Mouse (Mus musculus) thymus, adult 2 months (tissue): Measurements from ENCODE around the gene Arap1. TPM values are rescaled to one million over a fixed set of nuclear protein-coding genes. Genes with fewer than 3 reads are reported as not detected.

ENCODE experiments used
- DNase-seq: peaks from one replicate; pipeline ENCODE4 v3.0.0; 2021
- H3K27ac ChIP-seq: fragments of 200-500 bp; 2 replicates; pipeline ENCODE4 v1.5.1; 2012; ENCODE audit warnings: low read length, control low read depth; ENCODE audit not compliant: control insufficient read depth, insufficient read depth
- H3K27me3 ChIP-seq: fragments of 200-500 bp; 2 replicates; pipeline ENCODE4 v1.6.1; 2012; ENCODE audit warnings: mild to moderate bottlenecking, low read length, moderate library complexity, mixed read lengths; ENCODE audit not compliant: control insufficient read depth, insufficient read depth
- H3K36me3 ChIP-seq: fragments of 200-500 bp; 2 replicates; pipeline ENCODE4 v1.6.1; 2012; ENCODE audit warnings: mild to moderate bottlenecking, low read length, moderate library complexity; ENCODE audit not compliant: control insufficient read depth, insufficient read depth
- H3K4me1 ChIP-seq: fragments of 200-500 bp; replicated peaks from 2 replicates; pipeline ENCODE4 v1.6.1; 2012; ENCODE audit warnings: low read length; ENCODE audit not compliant: control insufficient read depth, insufficient read depth
- H3K4me3 ChIP-seq: fragments of 200-500 bp; 2 replicates; pipeline ENCODE4 v1.5.1; 2012; ENCODE audit warnings: mild to moderate bottlenecking, low read length, control low read depth, moderate library complexity; ENCODE audit not compliant: control insufficient read depth, insufficient read depth
- CTCF ChIP-seq: fragments of 200-500 bp; IDR thresholded peaks from 2 replicates; pipeline ENCODE4 v1.5.1; 2012; ENCODE audit warnings: mild to moderate bottlenecking, control low read depth, low read length, moderate library complexity, borderline replicate concordance; ENCODE audit not compliant: control insufficient read depth, poor library complexity, insufficient read depth; ENCODE audit errors: extremely low read depth
- POLR2A ChIP-seq: fragments of 200-500 bp; IDR thresholded peaks from 2 replicates; pipeline ENCODE4 v1.6.1; 2012; ENCODE audit warnings: mild to moderate bottlenecking, low read length, control low read depth, moderate library complexity; ENCODE audit not compliant: control insufficient read depth, poor library complexity, insufficient read depth; ENCODE audit errors: extremely low read depth
- WGBS: fragments of 180-500 bp; shearing (Covaris S2); methylation state at CpG from one replicate; pipeline ENCODE4 v1.1.7; 2018; 5-methylcytosine and 5-hydroxymethylcytosine counted together
- polyA plus RNA-seq: library from polyadenylated mRNA; depleted of rRNA; stranded (reverse); fragments of >200 nt; gene quantifications from 2 replicates; pipeline ENCODE4 v1.2.3, GENCODE M21; 2012; rRNA removed

The Arap1 gene
- polyA plus RNA-seq, 1 experiment = 225 TPM

- peaks cover 39% of the 10 kb centered on the region for H3K4me1 ChIP-seq
- no peaks in the 10 kb centered on the region for H3K36me3 ChIP-seq
- DNase-seq = no peak
- H3K27ac ChIP-seq = no peak overlapping the region
- H3K27me3 ChIP-seq = no peaks in the 10 kb centered on the region
- no peak for TF ChIP-seq POLR2A
- TF ChIP-seq CTCF = no peak
- WGBS = 70% methylated on average over 9 of the region's 9 CpGs
- no peak overlapping the region for H3K4me3 ChIP-seq
Measured at GRCm38 (mm10) chr7:101459305-101459813, 111.5 kb downstream of the Arap1 start.

GRCm38 (mm10) chr7:101459923-101460607 lies 112.2 kb downstream of the Arap1 start:
- H3K4me1 ChIP-seq = peaks cover 39% of the 10 kb centered on the region
- no peak overlapping the region for H3K4me3 ChIP-seq
- no peak for TF ChIP-seq POLR2A
- TF ChIP-seq CTCF = no peak
- no peak for DNase-seq
- WGBS = 73% methylated on average over 10 of the region's 10 CpGs
- H3K27ac ChIP-seq = no peak overlapping the region
- H3K27me3 ChIP-seq = no peaks in the 10 kb centered on the region
- H3K36me3 ChIP-seq = no peaks in the 10 kb centered on the region

DNA sequence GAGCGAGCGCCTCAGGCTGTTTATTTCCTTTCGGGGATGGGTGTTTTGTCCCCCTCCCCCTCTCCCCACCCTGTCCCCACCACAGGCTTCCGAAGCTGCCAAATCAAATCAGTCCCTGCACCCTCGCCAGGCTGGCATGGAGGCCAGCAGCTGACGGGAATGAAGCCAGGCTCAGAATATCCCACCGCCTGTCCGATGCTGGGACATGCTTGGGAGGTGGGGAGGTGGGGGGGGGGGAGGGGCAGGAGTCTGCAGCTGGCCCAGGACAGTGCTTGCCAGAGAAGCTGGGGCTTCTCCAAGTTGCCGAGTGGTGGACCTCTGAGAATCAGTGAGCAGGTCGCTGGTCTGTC lies 112.7 kb downstream of the Arap1 start:
- DNase-seq = no peak
- 73% methylated on average over 10 of the region's 10 CpGs for WGBS
- Histone ChIP-seq H3K4me1 (peaks cover 42% of the 10 kb centered on the region), H3K4me3 (no peak overlapping the region), H3K36me3 (no peaks in the 10 kb centered on the region), H3K27ac (no peak overlapping the region), H3K27me3 (no peaks in the 10 kb centered on the region)
- no peak for TF ChIP-seq POLR2A
- no peak for TF ChIP-seq CTCF

DNA sequence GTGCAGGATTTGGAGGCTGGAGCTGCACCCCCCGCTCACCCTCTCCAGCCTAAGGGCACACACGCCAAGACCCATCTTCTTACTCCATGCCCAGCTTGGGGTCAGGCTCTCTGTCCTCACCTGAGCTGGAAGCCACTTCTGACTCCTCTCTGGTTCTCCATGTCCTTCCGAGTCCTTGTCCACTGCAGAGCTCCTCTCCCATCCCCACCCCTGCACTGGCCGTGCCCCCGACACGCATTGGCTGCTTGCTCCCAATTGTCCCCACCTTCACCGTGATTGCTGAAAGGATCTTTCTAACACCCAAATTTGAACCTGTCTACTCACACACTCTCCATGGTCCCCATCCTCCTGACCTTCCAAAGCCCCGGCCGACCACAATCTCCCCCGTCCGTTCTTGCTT lies 113.7 kb downstream of the Arap1 start:
- H3K4me3 ChIP-seq = no peak overlapping the region
- no peak for DNase-seq
- no peak overlapping the region for H3K27ac ChIP-seq
- WGBS = 69% methylated on average over 11 of the region's 11 CpGs
- H3K4me1 ChIP-seq = peaks cover 41% of the 10 kb centered on the region
- H3K36me3 ChIP-seq = no peaks in the 10 kb centered on the region
- TF ChIP-seq CTCF = no peak
- no peak for TF ChIP-seq POLR2A
- H3K27me3 ChIP-seq = no peaks in the 10 kb centered on the region

Other genes with a start within 250 kb of the Arap1 start
- 76.9 and 89.9 TPM in 2 replicates for gene Atg16l2, start 45.8 kb upstream of the Arap1 start, polyA plus RNA-seq
- gene Stard10, start 31.0 kb upstream of the Arap1 start, polyA plus RNA-seq = 25.4 and 31.4 TPM in 2 replicates
- gene Gm45837, start 62.8 kb downstream of the Arap1 start, polyA plus RNA-seq = 0.60 TPM in 1 of 2 replicates, not detected in the other
- gene Pde2a, start 73.6 kb downstream of the Arap1 start, polyA plus RNA-seq = 8.2 and 12.0 TPM in 2 replicates
- 4.5 and 5.4 TPM in 2 replicates for gene Art2b, start 237.5 kb downstream of the Arap1 start, polyA plus RNA-seq